Mouse (Mus musculus): ENCODE data around the gene Pycr1. TPM values are rescaled to one million over a fixed set of nuclear protein-coding genes. Genes with fewer than 3 reads are reported as not detected.

The Pycr1 gene
- polyA plus RNA-seq, 2 experiments: 56.9 to 66.4 TPM

DNA sequence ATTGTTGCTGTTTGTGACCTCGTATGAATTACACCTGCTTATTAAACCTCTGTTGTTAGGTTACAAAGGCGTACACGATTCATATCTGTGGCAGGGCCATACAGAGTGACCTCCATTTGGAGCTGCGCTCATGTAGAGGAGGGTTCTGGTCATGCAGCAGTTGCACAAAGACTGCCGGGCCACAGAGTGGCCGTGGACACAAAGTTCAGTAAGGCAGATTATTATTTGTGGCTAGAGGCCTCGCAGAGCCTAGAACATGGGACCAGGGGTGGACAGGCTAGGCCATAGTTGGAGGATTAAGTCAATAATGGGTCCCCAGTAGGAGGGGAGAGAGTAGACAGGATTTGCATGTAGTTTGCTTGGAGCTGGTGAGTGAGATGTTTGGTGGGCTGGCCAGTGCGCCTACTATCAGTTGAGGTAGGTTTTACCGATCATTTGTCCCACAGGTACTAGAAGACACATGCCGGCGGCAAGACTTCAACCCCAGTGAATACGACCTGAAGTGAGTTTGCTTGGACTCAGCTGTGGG lies 30.1 kb upstream of the Pycr1 start:
- no peaks in the 10 kb centered on the region for H3K9me3 ChIP-seq (ENCODE audit: control insufficient read depth, low read length)
- H3K4me3 ChIP-seq (replicated peaks; ENCODE audit: low read length): peak overlapping the region; percentile 73
- 44% methylated on average over 12 of the region's 12 CpGs for WGBS
- H3K4me2 ChIP-seq (replicated peaks; ENCODE audit: low read depth, low read length, severe bottlenecking): peak overlapping the region; percentile 91
- peaks cover 14% of the 10 kb centered on the region for H3K36me3 ChIP-seq (ENCODE audit: control insufficient read depth, insufficient read depth, low read length)
- peaks cover 9% of the 10 kb centered on the region for H3K4me1 ChIP-seq (ENCODE audit: control insufficient read depth, insufficient read depth, low read length)
- H3K9ac ChIP-seq (ENCODE audit: low read depth, low read length, severe bottlenecking): peak overlapping the region; percentile 77
- DNase-seq (ENCODE audit: low spot score): no peak
- H3K27ac ChIP-seq (replicated peaks; ENCODE audit: low read depth, low read length): peak overlapping the region; percentile 79
- no peaks in the 10 kb centered on the region for H3K27me3 ChIP-seq (ENCODE audit: control insufficient read depth, insufficient read depth, low read length)
- TF ChIP-seq POLR2A (IDR thresholded peaks at IDR 0.05; ENCODE audit: borderline replicate concordance, extremely low read depth, insufficient read depth, insufficient read length): no peak
- no peak for ATAC-seq (ENCODE audit: low FRiP score, low read depth)

DNA sequence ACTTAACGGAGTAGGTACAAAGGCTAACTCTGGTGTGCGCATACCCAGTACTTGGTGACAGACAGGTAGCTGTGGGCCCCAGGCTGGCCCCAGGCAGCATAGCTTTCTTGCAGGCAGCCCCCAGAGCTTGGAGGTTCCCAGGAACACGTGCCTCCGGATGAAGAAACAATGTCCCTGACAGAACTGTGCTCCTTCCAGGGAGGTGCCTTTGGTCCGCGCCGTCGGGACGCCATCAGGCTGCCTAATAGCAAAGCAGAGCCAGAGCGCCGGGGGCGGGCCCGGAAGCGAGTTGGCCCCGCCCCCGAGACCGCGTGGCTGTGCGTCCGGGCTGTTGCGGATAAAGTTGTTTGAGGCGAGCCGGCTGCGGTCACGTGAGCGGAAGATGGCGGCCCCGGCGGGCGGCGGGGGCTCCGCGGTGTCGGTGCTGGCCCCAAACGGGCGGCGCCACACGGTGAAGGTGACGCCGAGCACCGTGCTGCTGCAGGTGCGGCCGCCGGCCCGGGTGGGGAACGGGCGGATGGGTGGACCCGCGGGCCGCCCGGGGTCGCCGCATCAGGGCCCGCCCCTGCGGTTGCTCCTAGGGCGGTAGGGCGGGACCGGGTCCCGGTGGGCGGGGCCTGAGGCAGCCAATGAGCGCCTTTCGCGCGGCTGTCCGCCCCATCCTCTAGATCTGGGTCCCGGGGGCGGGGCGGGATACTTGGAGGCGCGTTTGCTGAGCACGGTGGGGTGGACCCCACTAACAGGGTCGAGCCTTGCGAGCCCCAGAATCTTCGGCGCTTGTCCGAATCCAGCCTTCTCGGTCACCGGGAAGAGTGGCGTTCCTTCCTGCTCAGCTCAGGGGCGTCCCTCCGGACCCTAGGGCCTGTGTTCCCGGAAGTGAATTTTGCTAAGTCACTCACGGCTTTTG lies 29.4 kb upstream of the Pycr1 start, which contains the start of gene Aspscr1:
Gene Aspscr1, plus strand, starts transcription at position 287 of the 907 bp plus-strand sequence.
- no peaks in the 10 kb centered on the region for H3K27me3 ChIP-seq (ENCODE audit: control insufficient read depth, insufficient read depth, low read length)
- H3K27ac ChIP-seq (replicated peaks; ENCODE audit: low read depth, low read length): peak within 1 kb of the TSS; percentile 79
- ATAC-seq (ENCODE audit: low FRiP score, low read depth) (peak; percentile 99), DNase-seq (ENCODE audit: low spot score) (peak; percentile 97)
- no peaks in the 10 kb centered on the region for H3K9me3 ChIP-seq (ENCODE audit: control insufficient read depth, low read length)
- H3K4me3 ChIP-seq (replicated peaks; ENCODE audit: low read length): peak within 1 kb of the TSS; percentile 73
- H3K36me3 ChIP-seq (ENCODE audit: control insufficient read depth, insufficient read depth, low read length): peaks cover 6% of the 10 kb centered on the region
- peaks cover 9% of the 10 kb centered on the region for H3K4me1 ChIP-seq (ENCODE audit: control insufficient read depth, insufficient read depth, low read length)
- TF ChIP-seq POLR2A (IDR thresholded peaks at IDR 0.05; ENCODE audit: borderline replicate concordance, extremely low read depth, insufficient read depth, insufficient read length): peak; percentile 65; the same call in 1 of the 2 replicates
- WGBS: 2% methylated on average over 51 of the region's 83 CpGs
- H3K4me2 ChIP-seq (replicated peaks; ENCODE audit: low read depth, low read length, severe bottlenecking): peak within 1 kb of the TSS; percentile 91
- peak within 1 kb of the TSS; percentile 77 for H3K9ac ChIP-seq (ENCODE audit: low read depth, low read length, severe bottlenecking)

DNA sequence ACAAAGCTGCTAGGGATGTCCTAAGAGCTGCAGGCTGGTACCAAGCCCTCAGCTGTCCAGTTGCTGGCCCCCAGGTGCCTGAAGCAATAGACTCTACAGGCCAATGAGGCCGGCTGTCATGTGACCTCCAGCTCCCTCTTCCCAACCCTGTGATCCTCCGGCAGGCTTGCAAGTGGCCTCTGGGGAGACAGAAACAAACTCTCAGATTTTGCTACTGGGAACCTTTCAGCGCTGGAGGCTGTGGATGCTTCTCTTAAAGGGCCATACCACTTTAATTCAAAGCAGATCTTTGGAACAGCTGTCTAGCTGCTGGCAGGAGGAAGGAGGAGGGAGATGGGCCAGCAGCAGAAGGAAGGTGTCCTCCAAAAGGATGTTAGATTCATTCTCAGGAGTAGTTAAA lies 23.0 kb upstream of the Pycr1 start:
- Histone ChIP-seq H3K9ac (ENCODE audit: low read depth, low read length, severe bottlenecking) (no peak overlapping the region), H3K36me3 (ENCODE audit: control insufficient read depth, insufficient read depth, low read length) (no peaks in the 10 kb centered on the region), H3K9me3 (ENCODE audit: control insufficient read depth, low read length) (no peaks in the 10 kb centered on the region), H3K27ac (replicated peaks; ENCODE audit: low read depth, low read length) (no peak overlapping the region), H3K4me1 (ENCODE audit: control insufficient read depth, insufficient read depth, low read length) (peaks cover 6% of the 10 kb centered on the region; the same call in 1 of the 2 replicates), H3K4me3 (replicated peaks; ENCODE audit: low read length) (no peak overlapping the region), H3K27me3 (ENCODE audit: control insufficient read depth, insufficient read depth, low read length) (peaks cover 13% of the 10 kb centered on the region), H3K4me2 (replicated peaks; ENCODE audit: low read depth, low read length, severe bottlenecking) (no peak overlapping the region)
- DNase-seq (ENCODE audit: low spot score) (no peak), ATAC-seq (ENCODE audit: low FRiP score, low read depth) (no peak)
- 2% methylated on average over 3 of the region's 3 CpGs for WGBS
- no peak for TF ChIP-seq POLR2A (IDR thresholded peaks at IDR 0.05; ENCODE audit: borderline replicate concordance, extremely low read depth, insufficient read depth, insufficient read length)

DNA sequence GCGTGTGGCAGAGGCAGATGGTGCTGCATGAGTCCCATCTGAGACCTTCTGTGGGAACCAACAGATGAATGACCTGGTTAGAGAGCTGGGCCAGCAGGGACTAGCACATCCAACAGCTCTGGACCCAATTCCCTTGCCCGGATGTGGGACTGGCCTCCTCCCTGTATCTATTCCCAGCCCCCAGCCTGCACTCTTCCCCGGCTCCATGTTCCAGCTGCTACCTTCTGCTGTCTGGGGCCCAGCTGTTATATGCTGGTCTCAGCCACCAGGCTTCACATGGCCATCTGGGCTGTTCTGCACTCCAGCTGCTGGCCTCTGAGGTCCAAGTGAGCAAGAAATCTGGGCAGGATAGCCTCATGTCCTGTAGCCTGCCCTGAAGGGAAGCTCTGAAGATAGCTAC lies 21.8 kb upstream of the Pycr1 start:
- no peak overlapping the region for H3K27ac ChIP-seq (replicated peaks; ENCODE audit: low read depth, low read length)
- H3K36me3 ChIP-seq (ENCODE audit: control insufficient read depth, insufficient read depth, low read length): no peaks in the 10 kb centered on the region
- no peak overlapping the region for H3K4me3 ChIP-seq (replicated peaks; ENCODE audit: low read length)
- no peak overlapping the region for H3K4me2 ChIP-seq (replicated peaks; ENCODE audit: low read depth, low read length, severe bottlenecking)
- no peak for TF ChIP-seq POLR2A (IDR thresholded peaks at IDR 0.05; ENCODE audit: borderline replicate concordance, extremely low read depth, insufficient read depth, insufficient read length)
- no peak overlapping the region for H3K9ac ChIP-seq (ENCODE audit: low read depth, low read length, severe bottlenecking)
- no peaks in the 10 kb centered on the region for H3K9me3 ChIP-seq (ENCODE audit: control insufficient read depth, low read length)
- ATAC-seq (ENCODE audit: low FRiP score, low read depth): peak; percentile 39; the same call in 1 of the 2 replicates
- 63% methylated on average over 3 of the region's 3 CpGs for WGBS
- H3K27me3 ChIP-seq (ENCODE audit: control insufficient read depth, insufficient read depth, low read length): peaks cover 25% of the 10 kb centered on the region
- peak; percentile 22 for DNase-seq (ENCODE audit: low spot score)
- peaks cover 12% of the 10 kb centered on the region for H3K4me1 ChIP-seq (ENCODE audit: control insufficient read depth, insufficient read depth, low read length)

DNA sequence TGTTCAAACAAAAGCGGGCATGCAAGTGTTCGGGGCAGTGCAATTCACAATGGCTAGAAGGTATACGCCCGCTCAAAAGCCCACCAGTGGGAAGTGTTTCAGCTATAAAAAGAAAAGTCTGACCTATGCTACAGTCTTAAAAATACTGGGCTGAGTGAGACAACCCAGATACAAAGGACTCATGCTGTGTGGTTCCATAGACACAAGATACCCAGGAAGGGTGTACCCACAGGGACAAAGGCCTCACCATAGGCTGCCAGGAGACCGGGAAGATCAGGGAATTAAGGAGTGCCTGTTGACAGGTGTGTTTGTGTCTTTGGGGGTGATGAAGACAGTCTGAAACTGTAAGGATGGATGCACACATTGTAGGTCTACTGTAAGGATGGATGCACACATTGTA lies 20.1 kb upstream of the Pycr1 start:
- TF ChIP-seq POLR2A (IDR thresholded peaks at IDR 0.05; ENCODE audit: borderline replicate concordance, extremely low read depth, insufficient read depth, insufficient read length): no peak
- Histone ChIP-seq H3K27ac (replicated peaks; ENCODE audit: low read depth, low read length) (no peak overlapping the region), H3K9ac (ENCODE audit: low read depth, low read length, severe bottlenecking) (no peak overlapping the region), H3K4me2 (replicated peaks; ENCODE audit: low read depth, low read length, severe bottlenecking) (no peak overlapping the region), H3K4me1 (ENCODE audit: control insufficient read depth, insufficient read depth, low read length) (peaks cover 12% of the 10 kb centered on the region), H3K36me3 (ENCODE audit: control insufficient read depth, insufficient read depth, low read length) (no peaks in the 10 kb centered on the region), H3K27me3 (ENCODE audit: control insufficient read depth, insufficient read depth, low read length) (peaks cover 42% of the 10 kb centered on the region), H3K9me3 (ENCODE audit: control insufficient read depth, low read length) (no peaks in the 10 kb centered on the region), H3K4me3 (replicated peaks; ENCODE audit: low read length) (no peak overlapping the region)
- 88% methylated on average over 5 of the region's 5 CpGs for WGBS
- ATAC-seq (ENCODE audit: low FRiP score, low read depth) (no peak), DNase-seq (ENCODE audit: low spot score) (no peak)

Measured in limb, embryonic 14.5 days (tissue).